Mouse (Mus musculus): ENCODE measurements around the gene Fam49a.

GRCm38 (mm10) chr12:12348625-12349024, 86.7 kb downstream of the Fam49a start:
- TF ChIP-seq CTCF (IDR thresholded peaks at IDR 0.05; ENCODE audit: extremely low read depth, insufficient read depth, insufficient read length, insufficient replicate concordance) (no peak), POLR2A (IDR thresholded peaks at IDR 0.05; ENCODE audit: low read depth, low read length) (no peak)
